Mouse (Mus musculus) kidney, postnatal 0 days (tissue): ENCODE data around the gene Ncor2. TPM values are rescaled to one million over a fixed set of nuclear protein-coding genes. Genes with fewer than 3 reads are reported as not detected.
A peak's percentile ranks its signal among the peaks of the same experiment; 100 is the strongest.

Experiments used
- ATAC-seq: fragments of 200-750 bp; cut with Nextera tagmentation; replicated peaks from 2 replicates; pipeline ENCODE4 v1.8.0; 2017; ENCODE audit warnings: low read depth, moderate number of reproducible peaks, moderate TSS enrichment, moderate library complexity; ENCODE audit not compliant: low FRiP score
- DNase-seq: peaks from one replicate; pipeline ENCODE4 v3.0.0-alpha.2; 2016; ENCODE audit warnings: low spot score
- H3K27ac ChIP-seq: fragments of 300-500 bp; sonication (generic); 2 replicates; pipeline ENCODE4 v1.5.1; 2014; ENCODE audit warnings: mild to moderate bottlenecking
- H3K27me3 ChIP-seq: fragments of 300-500 bp; sonication (generic); 2 replicates; pipeline ENCODE4 v1.6.1; 2014; ENCODE audit warnings: low read length, mixed read lengths; ENCODE audit not compliant: insufficient read depth
- H3K36me3 ChIP-seq: fragments of 300-500 bp; sonication (generic); 2 replicates; pipeline ENCODE4 v1.6.1; 2014; ENCODE audit warnings: low read length, mixed read lengths; ENCODE audit not compliant: insufficient read depth
- H3K4me1 ChIP-seq: fragments of 300-500 bp; sonication (generic); replicated peaks from 2 replicates; pipeline ENCODE4 v1.6.1; 2014; ENCODE audit warnings: antibody characterized with exemption, low read length, mixed read lengths; ENCODE audit not compliant: insufficient read depth
- H3K4me2 ChIP-seq: fragments of 300-500 bp; sonication (generic); 2 replicates; pipeline ENCODE4 v1.6.1; 2014; ENCODE audit warnings: mild to moderate bottlenecking, low read length, moderate library complexity, mixed read lengths
- H3K4me3 ChIP-seq: fragments of 300-500 bp; sonication (generic); replicated peaks from 2 replicates; pipeline ENCODE4 v1.5.1; 2014; ENCODE audit warnings: low read depth, low read length
- H3K9ac ChIP-seq: fragments of 300-500 bp; sonication (generic); 2 replicates; pipeline ENCODE4 v1.6.1; 2014; ENCODE audit warnings: low read depth, low read length
- H3K9me3 ChIP-seq: fragments of 300-500 bp; sonication (generic); replicated peaks from 2 replicates; pipeline ENCODE4 v1.6.1; 2016; ENCODE audit warnings: low read length, inconsistent platforms, mixed read lengths
- CTCF ChIP-seq: IDR thresholded peaks from 2 replicates; pipeline ENCODE4 v1.5.1; 2016; ENCODE audit warnings: antibody characterized with exemption, low read depth, mild to moderate bottlenecking, moderate library complexity
- WGBS: fragments of 180-500 bp; shearing (Covaris S2); extraction: QIAGEN DNeasy Blood & Tissue Kit; methylation state at CpG from one replicate; pipeline ENCODE4 v1.1.7; 2014; 5-methylcytosine and 5-hydroxymethylcytosine counted together
- polyA plus RNA-seq: library from polyadenylated mRNA; unstranded; fragments of >200 nt; fragmentation: Nextera tagmentation; extraction: Ambion mirVana; gene quantifications from 2 replicates; pipeline ENCODE4 v1.2.1, GENCODE M21; 2015

Gene Ncor2
- polyA plus RNA-seq, 1 experiment from 2014 or later, result 14.6 TPM

DNA sequence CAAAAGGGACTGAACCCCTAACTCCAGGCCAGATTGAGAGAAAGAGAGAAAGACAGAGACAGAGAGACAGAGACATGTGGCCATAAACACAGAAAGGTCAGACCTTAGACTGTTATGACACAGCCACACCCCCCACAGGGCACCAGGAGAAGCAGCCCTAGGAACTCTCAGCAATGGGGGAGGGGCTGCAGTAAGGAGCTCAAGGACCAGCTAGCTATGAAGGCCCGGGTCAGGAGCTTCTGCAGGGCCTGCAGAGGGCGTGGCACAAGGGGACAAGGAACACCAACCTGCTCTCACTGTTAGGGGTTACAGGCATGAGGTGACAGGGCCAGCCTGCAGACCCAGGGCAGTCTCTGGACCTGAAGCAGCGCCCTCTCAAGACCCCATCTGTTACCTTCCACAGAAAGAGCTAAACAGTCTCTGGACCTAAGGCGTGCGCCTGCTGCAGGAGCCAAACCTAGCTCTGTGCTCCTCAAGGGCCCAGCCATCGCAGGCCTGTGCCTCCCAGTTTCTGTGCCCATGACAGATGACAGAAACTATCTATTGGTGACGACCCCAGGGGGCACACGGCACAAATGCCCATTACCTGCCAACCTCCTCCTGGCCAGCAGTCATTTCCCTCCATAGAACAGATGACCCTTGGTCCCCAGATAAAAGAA lies 21.5 kb downstream of the Ncor2 start:
- Histone ChIP-seq H3K27ac (no peak overlapping the region), H3K36me3 (no peaks in the 10 kb centered on the region), H3K9ac (no peak overlapping the region), H3K27me3 (no peaks in the 10 kb centered on the region), H3K4me3 (no peak overlapping the region), H3K9me3 (no peaks in the 10 kb centered on the region), H3K4me1 (peaks cover 59% of the 10 kb centered on the region), H3K4me2 (0 out of 2 replicates have a peak overlapping the region, but pooled peaks have one; percentile 10)
- TF ChIP-seq CTCF, result 0 out of 2 replicates have a peak, but pooled peaks have one; percentile 5
- ATAC-seq (no peak), DNase-seq (no peak)
- WGBS, result 52% methylated on average over 8 of the region's 8 CpGs

DNA sequence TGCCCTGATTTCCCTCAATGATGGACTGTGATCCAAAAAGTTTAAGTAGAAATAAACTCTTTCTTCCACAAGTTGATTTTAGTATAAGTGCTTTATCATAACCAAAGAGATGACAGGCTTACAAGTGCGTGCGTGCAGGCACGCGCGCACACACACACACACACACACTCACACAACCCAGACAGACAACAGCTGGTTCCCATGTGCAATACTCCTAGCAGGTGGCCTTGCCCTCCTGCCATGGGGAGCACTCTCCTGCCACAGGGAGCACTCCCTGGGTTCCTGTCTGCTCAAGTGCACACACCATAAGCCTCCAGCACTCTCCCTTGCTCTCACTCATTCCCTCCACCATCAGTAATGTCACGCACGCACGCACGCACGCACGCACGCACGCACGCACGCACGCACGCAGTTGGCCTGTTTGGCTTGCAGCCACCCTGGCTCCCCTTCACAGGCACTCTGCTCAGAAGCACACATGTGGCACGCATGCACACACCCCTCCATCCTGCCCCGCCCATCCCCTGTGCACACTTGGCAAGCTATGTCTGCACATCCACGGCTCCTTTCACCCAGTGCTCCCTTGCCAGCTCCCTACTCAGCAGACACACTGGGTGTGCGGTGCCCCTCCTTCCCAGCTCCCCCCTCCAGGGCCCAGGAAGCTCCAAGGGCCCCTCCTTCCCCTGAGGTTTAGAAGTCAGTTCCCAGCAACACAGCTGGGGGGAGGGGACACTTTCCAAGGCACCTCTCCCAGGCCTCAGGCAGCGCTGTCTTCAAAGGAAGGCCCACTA lies 22.4 kb downstream of the Ncor2 start:
- 61% methylated on average over 22 of the region's 22 CpGs for WGBS
- peaks cover 68% of the 10 kb centered on the region for H3K4me1 ChIP-seq
- H3K27me3 ChIP-seq, result no peaks in the 10 kb centered on the region
- H3K4me3 ChIP-seq, result no peak overlapping the region
- peak overlapping the region; percentile 10; the same call in 1 of the 2 replicates for H3K4me2 ChIP-seq
- TF ChIP-seq CTCF, result no peak
- no peak overlapping the region for H3K27ac ChIP-seq
- H3K36me3 ChIP-seq, result no peaks in the 10 kb centered on the region
- no peak overlapping the region for H3K9ac ChIP-seq
- H3K9me3 ChIP-seq, result no peaks in the 10 kb centered on the region
- ATAC-seq (0 out of 2 replicates have a peak, but pooled peaks have one; percentile 11), DNase-seq (no peak)

DNA sequence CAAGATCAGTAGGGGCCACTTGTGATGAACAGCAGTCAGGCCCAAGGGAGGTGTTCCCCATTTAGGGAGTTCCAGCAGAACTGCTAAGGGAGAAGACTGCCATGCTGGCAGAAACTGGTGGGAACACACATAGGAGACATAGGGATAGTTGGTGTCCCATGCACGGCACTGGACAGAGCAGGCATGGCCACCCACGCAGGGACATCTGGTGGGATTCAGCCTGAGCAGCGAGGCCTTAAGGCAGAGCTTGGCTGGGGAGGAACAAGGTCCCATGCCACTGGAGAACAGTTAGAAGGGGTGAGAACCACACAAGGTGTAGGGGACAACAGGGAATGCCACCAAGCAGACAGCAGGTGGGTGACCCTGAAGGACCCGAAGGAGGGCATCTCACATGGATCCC lies 23.6 kb downstream of the Ncor2 start:
- H3K4me3 ChIP-seq, result no peak overlapping the region
- peaks cover 77% of the 10 kb centered on the region for H3K4me1 ChIP-seq
- H3K9me3 ChIP-seq, result no peaks in the 10 kb centered on the region
- no peaks in the 10 kb centered on the region for H3K36me3 ChIP-seq
- 72% methylated on average over 4 of the region's 4 CpGs for WGBS
- no peak for ATAC-seq
- H3K27ac ChIP-seq, result no peak overlapping the region
- no peak for TF ChIP-seq CTCF
- H3K27me3 ChIP-seq, result no peaks in the 10 kb centered on the region
- DNase-seq, result no peak
- no peak overlapping the region for H3K4me2 ChIP-seq
- H3K9ac ChIP-seq, result no peak overlapping the region

DNA sequence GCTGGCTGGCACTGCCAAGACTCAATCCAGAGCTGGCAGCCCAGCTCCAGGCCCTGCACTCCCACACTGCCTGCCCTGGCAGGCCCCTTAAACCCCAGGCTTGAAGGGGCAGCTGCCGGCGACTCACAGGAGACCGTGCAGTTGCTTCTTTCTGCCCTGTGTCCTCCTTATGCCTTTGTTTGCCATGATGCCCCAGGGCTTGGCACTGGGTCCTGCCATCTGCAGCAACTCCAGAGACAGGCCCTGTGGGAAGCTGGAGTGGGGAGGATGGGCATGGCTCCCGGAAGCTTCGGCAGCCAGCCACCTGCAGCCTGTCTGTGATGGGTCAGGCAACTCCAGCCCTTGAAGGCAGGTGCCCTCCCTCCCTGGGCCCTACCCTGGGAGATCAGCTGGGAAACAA lies 24.0 kb downstream of the Ncor2 start:
- DNase-seq (no peak), ATAC-seq (no peak)
- Histone ChIP-seq H3K4me2 (no peak overlapping the region), H3K27ac (no peak overlapping the region), H3K9me3 (no peaks in the 10 kb centered on the region), H3K9ac (no peak overlapping the region), H3K27me3 (no peaks in the 10 kb centered on the region), H3K36me3 (no peaks in the 10 kb centered on the region), H3K4me1 (peaks cover 72% of the 10 kb centered on the region), H3K4me3 (no peak overlapping the region)
- 35% methylated on average over 5 of the region's 5 CpGs for WGBS
- TF ChIP-seq CTCF, result no peak

DNA sequence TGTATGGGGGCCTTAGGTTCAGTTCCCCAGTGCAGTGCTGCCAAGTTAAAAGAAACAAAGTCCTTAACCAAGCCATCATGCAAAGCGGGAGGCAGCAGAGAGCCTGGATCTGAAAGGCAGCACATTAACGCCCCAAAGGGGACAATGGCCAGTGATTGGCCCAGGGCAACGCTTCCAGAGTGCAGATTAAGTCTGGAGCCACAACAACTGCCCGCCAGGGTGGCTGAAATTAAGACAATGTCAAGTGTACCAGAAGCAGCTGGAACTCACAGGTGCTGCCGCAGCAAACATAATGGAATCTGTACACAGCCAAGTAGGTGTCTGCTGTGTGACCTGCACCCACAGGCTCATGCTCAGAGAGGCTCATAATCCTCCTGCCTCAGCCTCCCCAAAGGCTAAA lies 24.8 kb downstream of the Ncor2 start:
- Histone ChIP-seq H3K27ac (no peak overlapping the region), H3K27me3 (no peaks in the 10 kb centered on the region), H3K9ac (no peak overlapping the region), H3K4me1 (peaks cover 67% of the 10 kb centered on the region), H3K4me2 (no peak overlapping the region), H3K9me3 (no peaks in the 10 kb centered on the region), H3K4me3 (no peak overlapping the region), H3K36me3 (no peaks in the 10 kb centered on the region)
- 84% methylated on average over 5 of the region's 5 CpGs for WGBS
- DNase-seq, result no peak
- ATAC-seq, result no peak
- no peak for TF ChIP-seq CTCF

DNA sequence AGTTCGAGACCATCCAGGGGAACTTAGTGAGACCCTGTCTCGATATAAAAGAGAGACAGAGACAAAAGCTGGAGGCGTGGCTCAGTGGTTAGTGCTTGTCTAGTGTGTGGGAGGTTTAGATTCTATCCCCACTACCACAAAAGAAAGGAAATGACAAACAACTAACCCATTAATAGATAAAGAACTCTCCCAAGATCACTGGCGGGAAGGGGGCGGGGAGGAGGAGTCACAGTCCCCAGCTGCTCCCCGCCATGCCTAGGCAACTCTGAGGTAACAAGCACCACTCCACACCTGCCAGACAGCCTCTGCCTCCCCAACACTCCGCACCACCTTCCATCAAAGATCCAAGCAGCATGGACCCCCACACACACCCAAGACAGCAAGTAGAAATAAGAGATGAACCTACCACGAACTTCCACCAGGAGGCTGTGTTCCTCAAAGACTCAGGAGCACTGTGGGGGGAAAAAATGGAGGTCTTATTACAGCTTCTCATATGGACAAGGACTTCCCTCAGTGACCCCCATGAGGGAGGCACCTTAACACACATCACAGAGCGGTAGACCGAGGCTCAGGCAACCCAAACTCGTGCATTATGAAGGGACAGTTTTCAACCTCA lies 25.7 kb downstream of the Ncor2 start:
- no peaks in the 10 kb centered on the region for H3K27me3 ChIP-seq
- H3K4me1 ChIP-seq, result peaks cover 67% of the 10 kb centered on the region
- H3K27ac ChIP-seq, result no peak overlapping the region
- H3K36me3 ChIP-seq, result no peaks in the 10 kb centered on the region
- no peak for DNase-seq
- peak; percentile 18; the same call in 1 of the 2 replicates for TF ChIP-seq CTCF
- no peak overlapping the region for H3K4me3 ChIP-seq
- no peak for ATAC-seq
- no peak overlapping the region for H3K4me2 ChIP-seq
- H3K9ac ChIP-seq, result no peak overlapping the region
- no peaks in the 10 kb centered on the region for H3K9me3 ChIP-seq
- 84% methylated on average over 11 of the region's 11 CpGs for WGBS
